Mouse (Mus musculus) thymus, postnatal 14 days (tissue): ENCODE measurements around the gene Tle4.
"Not testable (repeated sequence)": the region's sequence is repeated elsewhere in the genome, so short reads cannot be mapped to it uniquely, and the experiment has no call there.

Experiments used
- DNase-seq: peaks from one replicate; pipeline ENCODE4 v3.0.0; 2021

Tle4 gene

GRCm38 (mm10) chr19:14597917-14598689 lies at the start of gene Tle4:
Tle4 (minus strand) TSS chr19:14598051.
- peak; percentile 100 for DNase-seq

GRCm38 (mm10) chr19:14645666-14646065 lies 47.8 kb upstream of the Tle4 start:
- no peak for DNase-seq

DNA sequence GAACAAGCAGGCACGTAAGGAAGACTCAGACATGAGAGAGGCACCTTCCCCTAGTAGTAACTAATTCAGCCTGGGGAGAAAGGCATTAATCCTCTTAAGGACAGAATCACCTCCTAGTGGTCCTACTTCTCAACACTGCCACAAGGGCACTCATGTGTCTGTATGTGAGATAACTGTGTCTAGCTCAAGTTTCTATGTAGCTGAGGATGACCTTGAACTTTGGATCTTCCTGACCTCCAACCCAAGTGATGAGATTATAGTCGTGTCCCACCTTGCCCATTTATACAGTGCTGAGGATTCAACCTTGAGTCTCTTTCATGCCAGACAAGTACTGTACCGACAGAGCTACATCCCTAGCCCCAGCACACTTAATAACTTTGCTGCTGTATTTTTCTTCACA lies 46.9 kb upstream of the Tle4 start:
- no peak for DNase-seq

- DNase-seq = not testable (repeated sequence)
Measured at GRCm38 (mm10) chr19:14643091-14643490, 45.2 kb upstream of the Tle4 start.

GRCm38 (mm10) chr19:14642663-14643062 lies 44.8 kb upstream of the Tle4 start:
- DNase-seq = no peak

DNA sequence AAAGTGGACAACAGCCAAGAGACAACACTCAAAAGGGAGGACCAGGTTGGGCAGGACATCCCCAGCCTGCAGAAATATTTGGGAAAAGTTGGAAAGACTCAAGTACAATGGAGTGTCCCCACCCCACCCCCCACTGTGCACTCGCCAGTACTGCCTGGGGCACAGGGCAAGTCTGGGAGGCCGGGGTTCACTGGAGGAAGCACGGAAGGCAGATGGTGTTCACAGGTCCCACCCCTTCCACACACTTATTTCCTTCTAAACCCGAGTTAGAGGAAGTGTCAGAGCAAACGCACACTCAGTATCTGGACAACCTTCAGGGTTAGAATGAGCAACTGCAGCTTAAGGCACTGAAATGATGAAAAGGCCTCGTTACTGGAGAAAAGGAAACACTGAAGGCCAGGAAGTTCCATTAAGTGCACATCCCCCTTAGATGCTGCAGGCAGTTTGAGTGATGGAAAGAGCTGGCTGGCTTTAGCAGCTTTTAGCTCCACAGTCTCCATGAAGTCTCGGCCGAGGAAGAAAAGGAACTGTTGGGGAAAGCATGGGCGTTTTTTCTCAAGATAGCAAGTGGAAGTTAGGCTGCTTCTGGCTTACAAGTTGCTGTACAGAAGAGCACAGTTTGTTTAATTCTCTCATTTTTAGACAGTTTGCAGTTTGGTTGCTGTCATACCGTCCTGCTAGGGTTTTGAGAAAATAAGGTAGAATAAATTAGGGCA lies 37.5 kb upstream of the Tle4 start:
- peak; percentile 19 for DNase-seq

GRCm38 (mm10) chr19:14623355-14623754 lies 25.5 kb upstream of the Tle4 start:
- DNase-seq = no peak

GRCm38 (mm10) chr19:14620534-14620933 lies 22.7 kb upstream of the Tle4 start:
- DNase-seq = no peak

- DNase-seq = no peak
Measured at GRCm38 (mm10) chr19:14619814-14620213, 22.0 kb upstream of the Tle4 start.

DNA sequence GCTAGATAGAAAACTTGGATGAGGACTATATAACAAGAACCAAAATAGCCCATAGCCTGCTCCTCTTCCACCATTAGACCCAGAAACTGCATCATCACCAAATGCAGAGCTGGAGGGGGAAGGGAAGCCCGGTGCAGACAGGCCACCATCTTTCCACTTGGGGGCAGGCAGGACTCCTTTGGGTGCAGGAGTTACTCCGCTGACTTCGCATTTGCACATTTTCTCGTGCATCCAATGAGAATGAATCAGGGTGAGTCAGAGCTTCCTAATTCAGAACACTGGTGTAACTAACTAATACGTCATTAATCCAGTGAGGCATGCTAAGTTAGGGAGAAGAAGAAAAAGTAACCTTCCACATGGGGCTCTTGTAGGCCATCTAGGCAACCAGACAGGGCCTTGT lies 17.0 kb upstream of the Tle4 start:
- DNase-seq = no peak

DNA sequence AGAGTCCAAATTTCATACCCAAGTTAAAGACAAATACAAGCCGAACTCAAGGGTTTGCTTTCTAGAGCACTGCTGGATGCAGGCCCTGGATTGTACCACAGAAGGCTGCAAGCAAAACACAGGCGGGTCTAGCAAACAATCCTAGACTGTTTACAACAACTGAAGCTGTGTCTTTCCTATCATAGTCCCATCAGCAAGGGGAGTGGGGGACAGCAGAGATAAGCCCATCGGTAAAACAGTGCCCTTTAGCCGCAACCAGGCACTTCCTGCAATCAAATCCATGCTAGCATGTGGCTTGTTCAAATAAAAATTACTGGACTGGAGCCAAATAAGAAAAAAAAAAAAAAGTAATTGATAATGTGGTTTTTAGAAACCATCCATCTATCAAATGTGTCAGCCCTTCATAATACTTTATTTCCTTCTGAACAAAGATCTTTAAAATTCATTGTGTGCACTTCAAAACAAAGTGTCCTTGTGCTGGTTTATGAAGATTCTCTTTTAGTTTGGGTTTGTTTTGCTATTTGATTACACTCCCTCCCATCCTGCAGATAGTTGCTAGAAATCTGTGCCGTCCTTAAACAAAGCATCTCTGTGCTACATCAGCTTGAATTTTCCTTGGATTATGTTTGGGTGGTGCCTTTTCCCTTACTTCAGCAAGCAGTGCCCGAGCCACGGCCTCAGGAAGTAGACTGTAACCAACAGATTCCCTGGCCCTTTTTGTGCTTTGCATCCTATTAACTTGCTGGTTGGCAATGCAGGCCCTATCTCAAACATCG lies 12.9 kb upstream of the Tle4 start:
- DNase-seq = no peak

DNA sequence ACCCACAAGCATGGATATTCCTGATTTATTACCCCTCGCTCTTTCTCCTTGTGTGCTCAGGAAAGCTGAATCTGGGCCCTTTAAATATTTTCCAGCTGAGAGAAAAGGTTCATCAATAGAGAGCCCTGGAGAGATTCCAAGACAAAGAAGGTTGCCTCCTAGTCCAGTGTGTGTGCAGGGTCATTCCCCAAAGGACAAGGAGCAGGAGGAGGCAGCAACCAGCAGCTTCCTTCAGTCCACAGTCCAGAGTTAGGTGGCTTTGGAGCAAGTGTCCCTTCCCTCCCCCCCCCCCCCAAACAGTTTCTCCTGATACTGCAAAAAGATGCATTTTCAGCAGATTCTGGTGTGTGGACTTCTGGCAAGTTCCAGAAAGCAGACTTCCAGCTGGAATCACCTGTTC lies 3.0 kb upstream of the Tle4 start:
- no peak for DNase-seq

DNA sequence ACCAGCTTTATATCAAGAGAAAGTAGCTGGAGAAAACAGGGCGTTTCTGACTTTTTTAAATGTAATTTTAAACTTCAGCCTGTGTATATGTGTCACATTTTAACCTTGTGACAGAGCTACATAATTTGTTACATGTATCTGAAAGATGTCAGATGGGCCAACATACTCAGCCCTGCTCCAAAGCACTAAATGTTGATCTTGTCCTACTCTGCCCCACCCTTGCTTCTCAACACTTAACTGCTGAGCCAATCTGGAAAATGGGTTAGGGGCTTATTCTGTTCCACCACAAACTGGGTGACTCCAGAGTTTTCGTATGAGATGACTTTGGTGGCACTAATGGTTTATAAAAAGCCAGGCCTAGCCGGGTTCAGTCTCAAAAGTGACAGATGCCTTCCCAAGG lies 2.5 kb upstream of the Tle4 start:
- no peak for DNase-seq

DNA sequence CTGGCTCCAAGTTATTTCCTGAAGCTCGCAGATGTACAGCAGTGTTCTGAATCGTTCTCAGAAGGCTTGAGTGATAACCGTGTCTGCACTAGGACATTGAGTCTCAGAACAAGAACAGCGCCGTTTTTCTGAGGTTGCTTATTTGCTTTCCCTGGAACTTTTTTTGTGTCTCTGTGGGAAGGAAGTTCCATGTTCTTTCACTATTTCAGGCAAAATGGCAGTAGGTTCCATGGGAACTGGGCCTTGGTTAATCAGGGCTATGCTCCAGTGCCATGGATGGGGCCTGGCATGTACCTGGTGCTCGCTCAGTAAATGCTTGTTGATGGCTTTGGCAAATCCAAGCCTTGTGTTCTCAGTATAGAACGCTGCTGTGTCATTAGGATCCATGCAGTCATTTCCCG lies 2.0 kb upstream of the Tle4 start:
- DNase-seq = no peak

- DNase-seq = no peak
Measured at GRCm38 (mm10) chr19:14598690-14599288, 938 bp upstream of the Tle4 start.

DNA sequence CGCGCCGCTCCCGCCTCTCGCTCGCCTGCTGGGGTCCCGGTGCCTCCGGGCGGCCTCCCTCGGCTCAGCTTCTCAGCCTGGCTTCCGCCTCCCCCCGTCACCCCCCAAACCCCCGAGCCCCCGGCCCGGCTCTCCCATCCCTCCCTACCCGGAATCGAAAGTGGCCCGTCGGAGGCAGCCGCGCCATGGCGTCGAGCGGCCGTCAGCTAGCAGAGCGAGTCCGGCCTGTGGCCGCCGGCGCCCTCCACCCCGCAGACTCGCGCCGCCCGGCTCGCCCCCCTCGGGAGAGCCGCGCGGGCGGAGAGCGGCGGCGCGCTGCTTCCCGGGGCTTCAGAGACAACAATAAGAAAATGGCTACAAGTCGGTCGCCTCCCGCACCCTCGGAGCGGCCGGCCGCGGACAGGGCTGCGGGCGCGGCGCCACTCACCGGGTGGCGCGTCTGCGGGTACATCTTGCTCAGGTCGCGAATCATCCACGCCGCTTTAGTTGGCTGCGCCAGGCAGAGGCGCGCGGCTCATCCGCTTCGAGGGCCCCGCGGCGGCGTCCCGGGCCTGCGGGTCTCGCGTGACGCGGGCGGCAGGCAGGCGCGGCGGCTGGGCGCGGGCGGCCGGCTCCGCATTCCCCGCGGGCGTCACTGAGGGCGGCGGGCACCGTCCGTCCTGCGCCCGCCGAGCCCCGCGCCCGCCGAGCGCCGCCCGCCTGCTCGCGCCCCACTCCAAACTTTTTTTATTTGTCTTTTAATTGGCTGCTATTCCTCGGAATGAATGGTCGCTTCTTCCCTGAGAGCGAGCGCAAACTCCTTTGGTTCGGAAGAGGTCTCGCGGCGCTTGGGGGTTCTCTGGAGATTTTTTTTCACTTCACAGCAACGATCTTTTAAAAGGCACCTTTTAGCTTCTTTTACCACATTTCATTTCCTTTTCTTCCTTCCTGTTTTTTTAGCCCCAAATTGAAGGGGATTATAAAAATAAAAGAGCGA lies 622 bp downstream of the Tle4 start:
- DNase-seq = peak; percentile 67

DNA sequence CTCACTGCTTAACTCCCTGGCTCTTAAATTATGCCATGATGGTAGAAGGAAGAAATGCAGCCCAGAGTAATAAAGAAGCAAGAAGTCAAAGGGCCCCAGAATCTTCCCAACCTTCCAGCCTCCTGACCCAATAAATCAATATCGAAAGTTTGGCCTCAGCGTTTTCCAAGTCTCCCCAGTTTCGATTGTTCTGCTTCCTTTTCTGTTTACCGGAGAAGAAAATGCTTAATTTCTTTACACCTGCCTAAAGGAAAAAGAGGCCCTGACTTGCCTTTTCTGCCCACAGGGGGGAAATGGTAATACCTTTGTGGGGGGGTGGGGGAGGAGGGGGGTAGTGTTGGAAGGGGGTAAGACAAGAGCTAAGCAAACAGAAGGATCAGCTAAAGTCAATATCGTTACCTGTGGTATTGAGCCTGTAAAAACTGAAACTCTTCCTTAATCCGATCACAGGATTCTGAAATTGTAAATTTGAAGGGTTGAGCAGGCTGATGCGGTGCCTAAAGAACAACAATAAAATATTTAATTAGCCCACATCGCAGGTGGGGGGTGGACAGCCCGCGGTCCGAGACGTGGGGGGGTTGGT lies 1.4 kb downstream of the Tle4 start:
- DNase-seq = no peak

DNA sequence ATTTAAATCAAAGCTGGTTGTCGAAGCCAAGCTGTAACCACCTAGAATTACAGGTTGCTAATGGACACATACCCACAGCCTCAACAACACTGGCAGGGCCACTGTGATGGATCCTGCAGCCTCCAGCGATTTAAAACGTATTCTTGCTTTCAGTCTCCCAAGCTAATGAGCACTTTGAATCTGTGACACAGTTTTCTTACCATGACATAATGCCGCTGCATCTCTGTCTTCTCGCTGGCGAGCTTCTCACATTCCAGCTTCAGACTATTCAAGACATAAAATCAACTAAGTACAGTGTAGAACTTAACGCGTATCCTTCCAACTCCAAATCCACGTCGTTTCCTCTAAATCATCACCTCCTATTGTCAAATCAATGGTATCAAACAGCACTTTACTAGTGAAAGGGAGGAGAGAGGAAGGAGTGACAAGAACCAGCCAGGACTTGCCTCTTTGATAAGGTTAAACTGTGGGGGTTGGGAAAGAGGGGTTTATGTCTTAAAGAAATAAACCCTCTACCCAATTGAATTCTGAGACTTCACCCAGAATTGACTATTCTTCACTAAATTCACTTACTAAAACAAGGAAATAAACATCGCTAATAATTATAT lies 2.4 kb downstream of the Tle4 start:
- no peak for DNase-seq

GRCm38 (mm10) chr19:14594537-14594936 lies 3.3 kb downstream of the Tle4 start:
- DNase-seq = no peak

GRCm38 (mm10) chr19:14591809-14592535 lies 5.9 kb downstream of the Tle4 start:
- DNase-seq = no peak
